Mouse (Mus musculus): Measurements from ENCODE around the gene Col9a1. TPM values are rescaled to one million over a fixed set of nuclear protein-coding genes. Genes with fewer than 3 reads are reported as not detected.

Gene Col9a1
- polyA plus RNA-seq (2015; fragmentation: Nextera tagmentation; extraction: Ambion mirVana), result 0.92 and 0.93 TPM in 2 replicates

GRCm38 (mm10) chr1:24177224-24177851 is at the start of gene Col9a1:
Col9a1 (plus strand) TSS chr1:24177610.

Other genes starting within 250 kb of the Col9a1 start
- 282 and 359 TPM in 2 replicates for gene Sdhaf4, start 172.0 kb upstream of the Col9a1 start, polyA plus RNA-seq (2015; fragmentation: Nextera tagmentation; extraction: Ambion mirVana)
- 11.5 and 14.1 TPM in 2 replicates for gene Fam135a, start 77.3 kb upstream of the Col9a1 start, polyA plus RNA-seq (2015; fragmentation: Nextera tagmentation; extraction: Ambion mirVana)